Mouse (Mus musculus): Measurements from ENCODE around the gene Chml.

Gene Chml

GRCm38 (mm10) chr1:175692246-175692996, at the start of gene Chml, which contains the start of gene Opn3:
Gene Chml, minus strand, starts transcription at chr1:175692901.
Gene Opn3, minus strand, starts transcription at chr1:175692776.
- peak; percentile 100 for DNase-seq

GRCm38 (mm10) chr1:175725771-175726170, 33.1 kb upstream of the Chml start:
- no peak for DNase-seq

- no peak for DNase-seq
Measured at GRCm38 (mm10) chr1:175716832-175717231, 24.1 kb upstream of the Chml start.

GRCm38 (mm10) chr1:175712338-175712909, 19.7 kb upstream of the Chml start:
- DNase-seq: no peak

GRCm38 (mm10) chr1:175708013-175708412, 15.3 kb upstream of the Chml start:
- no peak for DNase-seq

GRCm38 (mm10) chr1:175707599-175707998, 14.9 kb upstream of the Chml start:
- no peak for DNase-seq

GRCm38 (mm10) chr1:175701145-175701544, 8.4 kb upstream of the Chml start:
- DNase-seq: no peak

GRCm38 (mm10) chr1:175699796-175700195, 7.1 kb upstream of the Chml start:
- peak; percentile 11 for DNase-seq

GRCm38 (mm10) chr1:175699375-175699774, 6.7 kb upstream of the Chml start:
- DNase-seq: no peak

GRCm38 (mm10) chr1:175698293-175698692, 5.6 kb upstream of the Chml start, which contains the start of gene Wdr64:
Gene Wdr64, plus strand, starts transcription at chr1:175698593.
- DNase-seq: no peak

- peak; percentile 11 for DNase-seq
Measured at GRCm38 (mm10) chr1:175693429-175693960, 794 bp upstream of the Chml start.

GRCm38 (mm10) chr1:175692997-175693361, 278 bp upstream of the Chml start:
- no peak for DNase-seq

- DNase-seq: no peak
Measured at GRCm38 (mm10) chr1:175691686-175692245, 935 bp downstream of the Chml start.

GRCm38 (mm10) chr1:175680995-175681394, 11.7 kb downstream of the Chml start:
- no peak for DNase-seq

- DNase-seq: no peak
Measured at GRCm38 (mm10) chr1:175677459-175677858, 15.2 kb downstream of the Chml start.

GRCm38 (mm10) chr1:175675116-175675515, 17.6 kb downstream of the Chml start:
- no peak for DNase-seq

GRCm38 (mm10) chr1:175673563-175674325, 19.0 kb downstream of the Chml start:
- DNase-seq: no peak

- no peak for DNase-seq
Measured at GRCm38 (mm10) chr1:175671626-175672025, 21.1 kb downstream of the Chml start.

GRCm38 (mm10) chr1:175670042-175670441, 22.7 kb downstream of the Chml start:
- no peak for DNase-seq

- no peak for DNase-seq
Measured at GRCm38 (mm10) chr1:175669456-175669855, 23.2 kb downstream of the Chml start.

- DNase-seq: peak; percentile 47
Measured at GRCm38 (mm10) chr1:175668666-175669405, 23.9 kb downstream of the Chml start.

GRCm38 (mm10) chr1:175659900-175660299, 32.8 kb downstream of the Chml start:
- DNase-seq: no peak
